Mouse (Mus musculus) CH12.LX (cell line): Measurements from ENCODE around the gene Cdca3.
"Not testable (repeated sequence)": the region's sequence is repeated elsewhere in the genome, so short reads cannot be mapped to it uniquely, and the experiment has no call there.

Experiments used
- CTCF ChIP-seq, 2 experiments: IDR thresholded peaks in 1 of 2; conservative IDR thresholded peaks in 1 of 2; 2 replicates each; pipeline ENCODE4 v1.5.1; 2011 to 2012; ENCODE audit warnings: low read depth in 2 of 2, low read length in 2 of 2, improper control_type of control experiment in 1 of 2, inconsistent platforms in 1 of 2, mild to moderate bottlenecking in 1 of 2, moderate library complexity in 1 of 2
- EP300 ChIP-seq: IDR thresholded peaks from 2 replicates; pipeline ENCODE4 v1.6.1; 2011; ENCODE audit warnings: low read length, improper control_type of control experiment
- MAX ChIP-seq: IDR thresholded peaks from 2 replicates; pipeline ENCODE4 v1.6.1; 2011; ENCODE audit warnings: low read length, improper control_type of control experiment
- POLR2A ChIP-seq: IDR thresholded peaks from 2 replicates; pipeline ENCODE4 v1.6.1; 2011; ENCODE audit warnings: low read depth, mild to moderate bottlenecking, improper control_type of control experiment, low read length
- TCF12 ChIP-seq: IDR thresholded peaks from 2 replicates; pipeline ENCODE4 v1.6.1; 2014; ENCODE audit warnings: low read depth, mild to moderate bottlenecking, inconsistent platforms, low read length, improper control_type of control experiment
- ZC3H11A ChIP-seq: IDR thresholded peaks from 2 replicates; pipeline ENCODE4 v1.6.1; 2012; ENCODE audit warnings: low read depth, mild to moderate bottlenecking, inconsistent platforms, low read length, improper control_type of control experiment

GRCm38 (mm10) chr6:124803691-124804090, 25.7 kb upstream of the Cdca3 start:
- not testable (repeated sequence) for TF ChIP-seq EP300; CTCF (conservative IDR thresholded peaks at IDR 0.05 in 1 of 2, IDR thresholded peaks at IDR 0.05 in 1 of 2; ENCODE audit: low read depth in 2 of 2, low read length in 2 of 2); TCF12; POLR2A; MAX; ZC3H11A
